Mouse (Mus musculus): ENCODE measurements at regions not wholly inside any gene's neighbourhood (a gene's known extent, or its start where the extent isn't known, plus 50 kb on each side); places are given as distances from the start of the nearest gene placed in this dataset.

DNA sequence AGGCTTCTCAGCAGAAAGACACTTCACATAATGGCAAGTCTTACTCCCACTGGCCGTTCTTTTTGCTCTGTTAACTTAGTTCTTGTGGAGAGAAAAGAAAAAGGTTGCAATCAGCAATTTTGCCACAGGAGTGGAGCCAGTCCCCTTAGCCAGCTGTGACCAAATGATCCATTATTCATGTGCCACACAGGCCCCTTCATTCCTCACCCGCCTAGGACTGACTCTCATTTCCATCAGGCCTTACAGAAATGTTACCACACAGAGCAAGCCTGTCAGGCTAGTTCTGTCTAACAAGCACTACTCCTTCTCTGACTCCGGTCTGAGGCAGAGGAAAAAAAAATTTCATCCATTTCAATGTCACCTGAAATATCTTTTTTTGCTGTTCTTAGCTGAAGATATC, 1266.2 kb downstream of the Gsdmc2 start:
- TF ChIP-seq POLR2A (IDR thresholded peaks at IDR 0.05; ENCODE audit: insufficient read length, low read depth) (no peak), MAX (IDR thresholded peaks at IDR 0.05; ENCODE audit: low read depth) (no peak), MYOD1 (IDR thresholded peaks at IDR 0.05; ENCODE audit: control insufficient read depth in 1 of 3, insufficient read length in 2 of 3, low read depth in 2 of 3) (no peak), USF1 (IDR thresholded peaks at IDR 0.05; ENCODE audit: low read depth) (no peak), POLR2AphosphoS2 (IDR thresholded peaks at IDR 0.05; ENCODE audit: insufficient read length, low read depth) (no peak), CEBPB (IDR thresholded peaks at IDR 0.05; ENCODE audit: insufficient read depth, poor library complexity, severe bottlenecking) (no peak), E2F4 (IDR thresholded peaks at IDR 0.05; ENCODE audit: insufficient read depth) (no peak), REST (IDR thresholded peaks at IDR 0.05; ENCODE audit: insufficient read depth, insufficient read length) (no peak), TCF3 (IDR thresholded peaks at IDR 0.05; ENCODE audit: insufficient read length, low read depth) (no peak)
